Mouse (Mus musculus): ENCODE measurements around the gene Kcnk5.

Kcnk5 gene

DNA sequence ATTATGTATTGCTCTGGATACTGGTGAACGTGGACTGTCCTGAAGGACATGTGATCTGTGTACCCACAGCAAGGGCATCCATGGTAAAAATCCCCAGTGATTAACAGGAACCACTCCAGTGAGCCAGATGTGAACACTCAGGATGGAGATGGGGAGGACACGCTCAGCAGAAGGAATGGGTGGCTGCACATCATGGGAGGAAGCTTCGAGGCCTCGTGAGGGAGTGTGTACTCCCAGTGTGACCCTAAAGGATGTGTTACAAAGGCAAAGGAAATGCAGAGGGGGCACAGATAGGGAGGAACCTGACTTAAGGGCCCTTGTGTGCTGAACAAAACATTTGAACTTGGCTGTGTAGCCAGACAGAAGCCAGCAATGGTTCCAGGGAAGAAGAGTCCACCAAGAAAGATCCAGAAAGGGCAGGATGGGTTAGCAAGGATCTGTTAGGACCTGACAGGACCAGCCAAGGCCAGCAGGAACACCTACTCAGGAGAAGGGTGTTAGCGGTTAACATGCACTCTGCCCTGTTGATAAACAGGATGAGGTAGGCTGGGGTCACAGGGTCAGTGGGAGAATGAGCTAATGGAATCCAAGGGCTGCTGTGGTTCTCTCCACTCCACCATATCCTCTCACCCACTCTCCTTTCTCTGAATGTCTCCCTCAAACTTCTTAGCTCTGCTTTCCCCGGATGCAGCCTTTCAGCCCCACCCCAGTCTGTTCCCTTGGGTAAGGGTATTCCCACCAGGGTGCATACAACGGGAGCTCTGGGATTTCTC, 68.2 kb downstream of the Kcnk5 start:
- DNase-seq = no peak

DNA sequence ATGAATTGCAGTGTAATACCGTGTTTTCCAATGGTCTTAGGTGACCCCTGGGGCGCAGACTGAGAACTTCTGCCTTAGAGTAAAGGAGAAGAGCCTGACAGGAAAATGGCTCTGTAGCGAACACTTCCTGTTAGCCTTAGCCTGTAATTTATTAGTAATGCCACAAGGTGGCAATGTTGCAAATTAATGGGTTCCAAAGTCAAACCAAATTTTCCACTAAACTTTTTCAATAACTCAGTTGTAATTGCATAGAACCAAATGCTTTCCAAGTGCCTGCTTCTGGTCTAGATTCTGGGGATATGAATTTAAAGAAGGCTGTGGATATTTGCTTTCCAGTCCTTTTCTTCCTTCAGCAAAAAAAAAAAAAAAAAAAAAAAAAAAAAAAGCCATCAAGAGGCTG, 69.4 kb downstream of the Kcnk5 start:
- DNase-seq = no peak

DNA sequence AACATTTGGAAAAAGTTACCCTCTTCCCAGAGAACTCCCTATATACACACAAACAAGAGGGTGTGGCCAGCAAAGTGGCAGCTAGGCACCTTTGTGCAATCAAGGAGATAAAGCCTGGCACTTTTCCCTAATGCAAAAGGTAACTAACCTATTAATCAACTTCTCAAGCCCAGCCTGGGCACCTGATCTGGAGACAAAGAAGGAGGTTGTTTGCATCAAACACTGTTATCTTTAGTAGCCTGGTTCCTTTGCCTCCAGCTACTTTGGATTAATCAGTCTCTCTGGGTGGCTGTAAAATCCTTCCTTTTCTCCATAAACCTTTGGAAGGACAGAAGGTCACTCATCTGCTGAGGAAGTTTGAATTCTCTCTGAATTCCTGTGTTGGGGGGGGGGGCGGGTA, 70.7 kb downstream of the Kcnk5 start:
- no peak for DNase-seq

DNA sequence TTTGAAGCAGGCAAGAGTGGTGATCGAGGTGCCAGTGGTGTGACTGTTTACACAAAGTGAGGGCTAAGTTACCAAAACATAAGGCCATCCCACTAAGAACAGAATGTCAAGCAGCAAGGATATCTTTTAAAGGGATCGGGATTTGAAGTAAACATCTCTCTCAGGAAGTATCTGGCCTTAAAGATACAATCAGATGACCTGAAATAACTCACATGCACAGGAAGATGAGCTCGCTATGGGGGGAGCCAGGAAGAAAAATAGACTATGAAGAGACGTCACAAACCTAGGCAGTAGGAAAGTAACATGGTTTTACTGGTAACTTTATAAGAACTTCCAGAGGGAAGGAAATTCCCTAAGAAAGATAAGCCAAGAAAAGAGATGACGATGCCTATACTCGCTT, 75.3 kb downstream of the Kcnk5 start:
- DNase-seq = no peak

DNA sequence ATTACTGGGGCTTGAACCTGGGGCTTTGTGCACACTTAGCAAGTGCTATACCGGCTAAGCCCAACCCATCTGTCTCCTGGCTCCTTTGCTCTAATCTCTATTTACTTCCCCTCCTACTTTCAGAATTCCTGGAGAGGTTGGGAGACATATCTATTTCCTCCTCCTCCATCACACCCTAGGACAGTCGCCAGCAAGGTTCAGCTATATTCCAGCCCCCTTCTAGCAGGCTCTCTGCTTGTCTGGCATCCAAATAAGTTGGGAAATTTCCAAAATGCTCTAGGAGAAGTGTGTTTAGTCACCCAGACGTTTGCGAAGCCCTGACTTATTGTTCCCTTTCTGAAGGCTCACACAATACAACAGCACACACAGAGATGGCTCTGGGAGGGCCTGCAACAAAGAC, 78.4 kb downstream of the Kcnk5 start:
- peak; percentile 49 to 68 for DNase-seq

DNA sequence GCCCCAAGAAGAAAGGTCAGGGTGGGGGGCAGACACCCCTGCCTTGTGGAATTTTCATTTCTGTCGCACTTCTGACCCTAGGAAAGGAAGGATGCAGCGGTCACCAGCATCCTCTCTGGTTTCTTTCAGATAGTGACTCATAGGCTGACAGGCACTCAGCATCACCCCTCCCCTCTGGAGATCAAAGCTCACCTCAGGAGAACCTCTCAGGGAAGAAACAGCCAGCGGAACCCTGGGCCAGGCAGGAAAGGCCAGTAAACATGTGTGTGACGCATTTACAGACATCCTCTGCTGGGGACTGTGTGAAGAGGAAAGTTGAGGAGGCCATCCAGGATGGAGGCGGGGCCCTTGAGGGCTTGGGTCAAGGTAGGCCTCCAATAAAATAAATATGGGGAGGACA, 83.5 kb downstream of the Kcnk5 start:
- peak; percentile 61 to 86 for DNase-seq

DNA sequence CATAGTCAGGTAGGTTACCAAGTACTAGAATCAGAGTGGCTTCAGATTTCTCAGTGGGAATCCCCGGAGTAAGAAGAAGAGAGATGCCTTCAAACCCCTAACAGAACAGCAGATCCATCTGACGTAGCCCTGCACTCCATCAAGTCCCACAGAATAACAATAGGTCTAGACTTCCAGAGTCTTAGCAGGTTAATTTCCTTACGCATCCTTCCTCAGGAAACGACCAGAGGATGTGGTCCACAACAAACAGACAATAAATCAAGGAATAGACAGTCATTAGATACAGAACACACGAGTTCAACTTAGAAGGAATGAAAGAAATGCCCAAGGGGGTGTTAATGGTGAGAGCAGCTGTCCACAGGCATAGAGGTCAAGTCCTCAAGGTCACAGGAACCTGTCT, 86.7 kb downstream of the Kcnk5 start:
- DNase-seq = no peak

DNA sequence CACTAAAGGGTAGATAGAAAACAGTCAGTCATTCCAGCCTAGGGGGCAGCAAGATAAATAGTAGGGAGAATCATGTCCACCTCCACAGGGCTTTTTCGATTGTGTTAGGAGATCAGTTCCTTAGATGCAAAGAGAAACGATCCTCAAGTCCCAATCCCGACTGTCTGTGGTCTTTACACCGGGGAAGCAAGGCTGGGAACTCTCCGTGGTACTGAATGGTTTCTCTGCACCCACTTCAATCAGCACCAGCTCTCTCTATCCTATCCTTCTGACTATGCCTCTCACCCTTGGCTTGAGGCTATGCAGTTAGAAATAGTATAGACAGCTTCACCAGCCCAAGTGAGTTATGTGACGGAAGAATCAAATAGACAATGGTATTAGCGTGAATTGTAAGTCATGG, 88.1 kb downstream of the Kcnk5 start:
- peak in 1 of 2 experiments; percentile 69 for DNase-seq

Data from kidney, postnatal 25 days (tissue).